Mouse (Mus musculus): ENCODE measurements around the gene Lce1e. TPM values are rescaled to one million over a fixed set of nuclear protein-coding genes. Genes with fewer than 3 reads are reported as not detected.
"Not testable (repeated sequence)": the region's sequence is repeated elsewhere in the genome, so short reads cannot be mapped to it uniquely, and the experiment has no call there.

The Lce1e gene
- not detected in 2 replicates for polyA plus RNA-seq (2015; fragmentation: Nextera tagmentation; extraction: Ambion mirVana)

DNA sequence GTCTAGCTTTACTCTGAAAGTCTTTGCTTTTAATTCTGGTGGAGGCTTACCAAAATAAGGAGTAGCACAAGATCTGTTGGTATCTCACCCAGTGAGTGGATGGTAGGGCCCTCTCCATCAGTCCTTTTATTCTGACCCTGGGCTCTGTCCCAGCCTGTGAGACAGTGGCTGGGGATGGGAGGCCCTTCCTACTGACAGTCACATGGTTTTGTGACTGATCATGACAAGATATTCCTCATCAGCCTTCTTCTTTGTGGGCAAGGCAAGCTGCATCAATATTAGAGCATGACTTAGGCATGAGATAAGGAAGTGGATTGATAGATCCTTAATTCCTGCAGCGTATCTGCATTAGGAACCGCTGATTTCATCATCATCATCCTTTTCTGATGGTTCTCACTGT is at the start of gene Lce1e:
TSS of gene Lce1e (minus strand) at position 101 of the 400 bp plus-strand sequence.
- no peaks in the 10 kb centered on the region for H3K36me3 ChIP-seq
- no peak within 1 kb of the TSS for H3K27ac ChIP-seq (replicated peaks)
- no peak within 1 kb of the TSS for H3K4me2 ChIP-seq
- no peaks in the 10 kb centered on the region for H3K9me3 ChIP-seq
- H3K27me3 ChIP-seq, result no peaks in the 10 kb centered on the region
- ATAC-seq (ENCODE audit: low FRiP score, low read depth), result no peak
- H3K4me3 ChIP-seq, result no peak within 1 kb of the TSS
- WGBS, result 95% methylated on average over 2 of the region's 2 CpGs
- H3K9ac ChIP-seq, result no peak within 1 kb of the TSS
- H3K4me1 ChIP-seq (replicated peaks), result no peaks in the 10 kb centered on the region

DNA sequence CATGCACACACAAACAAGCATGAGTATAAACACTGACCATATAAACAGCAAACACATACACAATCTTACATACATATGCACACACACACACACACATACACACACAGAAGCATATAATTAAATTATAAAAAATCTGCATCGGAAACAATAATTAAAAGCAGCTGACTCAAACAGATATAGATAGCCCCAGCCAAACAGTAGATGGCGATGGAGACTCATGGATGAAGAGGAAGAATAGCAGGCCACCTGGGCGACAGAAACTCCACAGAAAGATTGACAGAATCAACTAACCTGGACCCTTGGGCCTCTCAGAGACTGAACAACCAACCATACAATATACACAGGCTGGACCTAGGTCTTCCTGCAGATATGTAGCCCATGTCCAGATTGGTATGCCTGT is 44.3 kb upstream of the Lce1e start:
- Histone ChIP-seq H3K9me3 (no peaks in the 10 kb centered on the region), H3K4me1 (replicated peaks) (no peaks in the 10 kb centered on the region), H3K4me3 (no peak overlapping the region), H3K36me3 (no peaks in the 10 kb centered on the region), H3K27me3 (no peaks in the 10 kb centered on the region), H3K27ac (replicated peaks) (no peak overlapping the region), H3K4me2 (no peak overlapping the region), H3K9ac (no peak overlapping the region)
- no peak for ATAC-seq (ENCODE audit: low FRiP score, low read depth)
- 47% methylated on average over 3 of the region's 3 CpGs for WGBS

DNA sequence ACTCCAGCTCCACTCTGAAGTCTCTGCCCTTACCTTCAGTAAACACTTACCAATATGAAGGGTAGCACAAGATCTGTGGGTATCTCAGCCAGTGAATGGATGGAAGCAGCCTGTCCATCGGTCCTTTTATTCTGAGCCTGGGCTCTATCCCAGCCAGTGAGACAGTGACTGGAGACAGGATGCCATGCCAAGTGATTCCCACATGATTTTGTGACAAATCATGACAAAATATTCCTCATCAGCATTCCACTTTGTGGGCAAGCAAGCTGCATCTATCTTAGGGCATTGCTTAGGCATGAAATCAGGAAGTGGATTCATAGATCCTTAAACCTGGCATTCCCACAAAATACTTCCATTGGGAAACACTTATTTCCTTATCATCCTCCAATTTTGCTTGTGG is 43.4 kb upstream of the Lce1e start, which contains the start of gene Lce1g:
TSS of gene Lce1g (minus strand) at position 101 of the 400 bp plus-strand sequence.
- Histone ChIP-seq H3K4me3 (no peak within 1 kb of the TSS), H3K9ac (no peak within 1 kb of the TSS), H3K27me3 (no peaks in the 10 kb centered on the region), H3K27ac (replicated peaks) (no peak within 1 kb of the TSS), H3K4me2 (no peak within 1 kb of the TSS), H3K36me3 (no peaks in the 10 kb centered on the region), H3K9me3 (no peaks in the 10 kb centered on the region), H3K4me1 (replicated peaks) (no peaks in the 10 kb centered on the region)
- ATAC-seq (ENCODE audit: low FRiP score, low read depth), result no peak
- 83% methylated on average over 1 of the region's 1 CpGs for WGBS

DNA sequence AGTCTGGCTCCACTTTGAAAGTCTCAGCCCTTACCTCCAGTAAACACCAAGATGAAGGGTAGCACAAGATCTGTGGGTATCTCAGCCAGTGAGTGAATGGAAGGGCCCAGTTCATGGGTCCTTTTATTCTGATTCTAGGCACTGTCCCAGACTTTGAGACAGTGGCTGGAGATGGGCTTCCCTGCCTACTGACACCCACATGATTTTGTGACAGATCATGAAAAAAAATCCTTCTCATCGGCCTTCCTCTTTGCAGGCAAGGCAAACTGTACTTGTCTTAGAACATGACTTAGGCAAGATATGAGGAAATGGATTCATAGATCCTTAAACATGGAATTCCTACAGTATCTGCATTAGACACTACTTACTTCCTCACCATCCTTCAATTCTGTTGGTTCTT is 30.1 kb upstream of the Lce1e start, which contains the start of gene Gm38119:
TSS of gene Gm38119 (minus strand) at position 101 of the 400 bp plus-strand sequence.
- H3K36me3 ChIP-seq, result no peaks in the 10 kb centered on the region
- no peaks in the 10 kb centered on the region for H3K27me3 ChIP-seq
- H3K4me1 ChIP-seq (replicated peaks), result no peaks in the 10 kb centered on the region
- H3K9ac ChIP-seq, result no peak within 1 kb of the TSS
- H3K4me3 ChIP-seq, result no peak within 1 kb of the TSS
- H3K9me3 ChIP-seq, result no peaks in the 10 kb centered on the region
- no peak for ATAC-seq (ENCODE audit: low FRiP score, low read depth)
- no peak within 1 kb of the TSS for H3K27ac ChIP-seq (replicated peaks)
- H3K4me2 ChIP-seq, result no peak within 1 kb of the TSS
- 79% methylated on average over 1 of the region's 1 CpGs for WGBS

DNA sequence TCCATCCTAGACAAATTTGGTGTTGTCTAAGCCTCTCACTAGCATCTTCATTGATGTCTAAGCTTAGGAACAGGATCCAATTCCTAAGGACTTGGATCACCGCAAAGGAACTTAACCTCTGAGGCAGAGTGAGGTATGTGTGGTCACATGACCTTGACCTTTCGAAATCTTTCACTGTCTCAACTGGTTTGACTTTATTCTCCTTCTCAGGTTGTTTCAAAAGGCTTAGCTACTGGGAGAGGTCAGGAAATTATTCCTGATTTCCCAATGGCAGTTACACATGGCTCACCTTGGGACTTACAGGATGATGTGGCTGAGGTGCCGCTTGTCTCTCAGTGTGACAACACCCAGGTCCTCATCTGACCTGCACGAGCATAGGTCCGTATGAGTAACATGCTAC is 13.8 kb upstream of the Lce1e start:
- H3K36me3 ChIP-seq, result no peaks in the 10 kb centered on the region
- ATAC-seq (ENCODE audit: low FRiP score, low read depth), result no peak
- H3K4me2 ChIP-seq, result no peak overlapping the region
- H3K9ac ChIP-seq, result no peak overlapping the region
- no peak overlapping the region for H3K27ac ChIP-seq (replicated peaks)
- H3K4me3 ChIP-seq, result no peak overlapping the region
- H3K9me3 ChIP-seq, result no peaks in the 10 kb centered on the region
- no peaks in the 10 kb centered on the region for H3K4me1 ChIP-seq (replicated peaks)
- no peaks in the 10 kb centered on the region for H3K27me3 ChIP-seq
- WGBS, result 92% methylated on average over 5 of the region's 5 CpGs

DNA sequence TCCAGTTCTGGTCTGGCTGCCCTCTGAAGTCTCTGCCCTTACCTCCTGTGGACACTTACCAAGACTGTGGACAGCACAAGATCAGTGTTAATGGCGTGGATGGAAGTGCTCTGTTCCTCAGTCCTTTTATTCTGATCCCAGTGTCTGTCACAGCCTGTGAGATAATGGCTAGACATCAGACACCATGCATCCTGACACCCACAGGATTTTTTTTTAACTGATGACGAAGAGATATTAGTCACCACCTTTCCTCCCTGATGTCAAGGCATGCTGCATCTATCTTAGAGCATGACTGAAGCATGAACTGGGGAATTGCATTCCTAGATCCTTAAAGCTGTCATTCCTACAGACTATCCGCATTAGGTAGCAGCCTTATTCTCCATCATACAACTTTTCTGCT is 11.4 kb upstream of the Lce1e start, which contains the start of gene Lce1f:
TSS of gene Lce1f (minus strand) at position 101 of the 400 bp plus-strand sequence.
- no peaks in the 10 kb centered on the region for H3K9me3 ChIP-seq
- H3K27me3 ChIP-seq, result no peaks in the 10 kb centered on the region
- 83% methylated on average over 3 of the region's 3 CpGs for WGBS
- no peak within 1 kb of the TSS for H3K9ac ChIP-seq
- H3K4me1 ChIP-seq (replicated peaks), result no peaks in the 10 kb centered on the region
- ATAC-seq (ENCODE audit: low FRiP score, low read depth), result no peak
- no peak within 1 kb of the TSS for H3K4me3 ChIP-seq
- no peak within 1 kb of the TSS for H3K27ac ChIP-seq (replicated peaks)
- H3K4me2 ChIP-seq, result no peak within 1 kb of the TSS
- no peaks in the 10 kb centered on the region for H3K36me3 ChIP-seq

DNA sequence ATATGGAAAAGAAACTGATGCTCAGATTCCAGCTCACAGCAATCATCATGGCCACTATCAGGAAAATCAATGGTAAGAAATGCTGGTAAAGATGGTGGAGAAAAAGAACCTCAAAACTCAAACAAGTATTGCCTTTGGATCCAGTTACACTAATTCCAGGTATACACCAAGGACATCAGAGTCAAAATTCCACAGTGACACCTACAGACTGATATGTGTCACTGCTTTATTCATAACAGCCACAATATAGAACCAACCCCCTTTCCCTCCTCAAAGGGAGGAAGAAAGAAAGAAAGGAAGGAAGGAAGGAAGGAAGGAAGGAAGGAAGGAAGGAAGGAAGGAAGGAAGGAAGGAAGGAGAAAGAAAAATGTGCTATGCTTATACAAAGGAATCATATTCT is 6.2 kb upstream of the Lce1e start:
- H3K4me2 ChIP-seq, result no peak overlapping the region
- no peak overlapping the region for H3K9ac ChIP-seq
- no peak overlapping the region for H3K27ac ChIP-seq (replicated peaks)
- no peak overlapping the region for H3K4me3 ChIP-seq
- no peaks in the 10 kb centered on the region for H3K27me3 ChIP-seq
- no peaks in the 10 kb centered on the region for H3K36me3 ChIP-seq
- ATAC-seq (ENCODE audit: low FRiP score, low read depth), result no peak
- no peaks in the 10 kb centered on the region for H3K4me1 ChIP-seq (replicated peaks)
- no peaks in the 10 kb centered on the region for H3K9me3 ChIP-seq

DNA sequence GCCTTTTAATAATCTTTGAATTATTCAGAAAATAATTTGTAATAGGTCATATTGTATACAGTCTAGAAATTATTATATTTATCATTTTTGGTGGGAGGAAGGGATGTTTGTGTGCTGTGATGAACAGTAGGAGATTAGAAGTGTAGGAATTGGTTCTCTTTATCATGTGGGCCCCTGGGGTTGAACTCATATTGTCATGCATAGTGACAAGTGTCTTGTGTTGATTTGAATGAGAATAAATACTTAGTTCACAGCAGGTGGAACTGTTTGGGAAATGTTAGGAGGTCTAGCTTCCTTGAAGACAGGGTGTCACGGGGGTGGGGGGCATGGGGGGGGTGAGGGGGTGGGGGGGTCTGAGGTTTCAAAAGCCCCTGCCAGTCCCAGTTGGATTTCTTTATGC is 14.3 kb downstream of the Lce1e start:
- ATAC-seq (ENCODE audit: low FRiP score, low read depth), result no peak
- Histone ChIP-seq H3K4me3 (no peak overlapping the region), H3K27me3 (no peaks in the 10 kb centered on the region), H3K4me2 (no peak overlapping the region), H3K9ac (no peak overlapping the region), H3K27ac (replicated peaks) (no peak overlapping the region), H3K36me3 (no peaks in the 10 kb centered on the region), H3K4me1 (replicated peaks) (no peaks in the 10 kb centered on the region), H3K9me3 (no peaks in the 10 kb centered on the region)
- 6% methylated on average over 1 of the region's 1 CpGs for WGBS

DNA sequence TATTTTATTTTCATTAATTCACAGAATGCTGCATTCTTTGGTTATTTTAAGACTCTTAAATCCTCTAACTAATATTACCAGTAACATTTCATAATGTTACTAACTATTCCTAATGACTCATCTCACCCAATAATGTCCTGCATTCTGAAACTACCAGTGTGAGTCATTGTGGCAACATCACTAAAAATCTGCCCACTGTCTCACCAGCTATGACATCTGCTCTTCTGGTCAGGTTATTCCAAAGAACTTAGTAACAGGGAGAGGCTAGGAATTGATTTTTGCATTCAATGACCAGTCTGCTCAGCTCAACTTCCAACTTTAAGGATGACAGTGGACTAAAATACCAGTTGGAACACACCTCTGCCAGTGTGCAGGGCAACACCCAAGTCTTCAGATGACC is 17.2 kb downstream of the Lce1e start:
- no peaks in the 10 kb centered on the region for H3K36me3 ChIP-seq
- no peak for ATAC-seq (ENCODE audit: low FRiP score, low read depth)

DNA sequence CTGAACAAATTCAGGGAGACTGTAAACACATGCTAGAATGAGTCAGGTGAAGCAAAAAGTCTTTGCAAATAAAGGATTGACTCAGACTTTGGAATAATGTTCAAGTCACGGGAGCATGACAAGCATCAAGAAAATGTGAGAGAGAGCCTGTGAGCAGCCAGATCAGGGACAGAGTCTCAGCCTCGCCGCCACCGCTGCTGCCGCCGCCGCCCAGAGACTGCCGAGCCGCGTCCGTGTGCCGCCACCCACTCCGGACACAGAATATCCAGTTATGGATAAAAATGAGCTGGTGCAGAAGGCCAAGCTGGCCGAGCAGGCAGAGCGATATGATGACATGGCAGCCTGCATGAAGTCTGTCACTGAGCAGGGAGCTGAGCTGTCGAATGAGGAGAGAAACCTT is 19.7 kb downstream of the Lce1e start:
- not testable (repeated sequence) for H3K36me3 ChIP-seq; H3K27ac ChIP-seq (replicated peaks); H3K9me3 ChIP-seq; H3K4me3 ChIP-seq; H3K9ac ChIP-seq; H3K4me2 ChIP-seq; H3K4me1 ChIP-seq (replicated peaks); H3K27me3 ChIP-seq; ATAC-seq (ENCODE audit: low FRiP score, low read depth)
- 93% methylated on average over 16 of the region's 16 CpGs for WGBS

More for the DNA sequence above, 17.2 kb downstream of the Lce1e start:
- no peak overlapping the region for H3K27ac ChIP-seq (replicated peaks)
- no peak overlapping the region for H3K4me2 ChIP-seq
- no peaks in the 10 kb centered on the region for H3K27me3 ChIP-seq
- no peak overlapping the region for H3K4me3 ChIP-seq
- H3K9ac ChIP-seq, result no peak overlapping the region
- H3K9me3 ChIP-seq, result no peaks in the 10 kb centered on the region
- no peaks in the 10 kb centered on the region for H3K4me1 ChIP-seq (replicated peaks)

DNA sequence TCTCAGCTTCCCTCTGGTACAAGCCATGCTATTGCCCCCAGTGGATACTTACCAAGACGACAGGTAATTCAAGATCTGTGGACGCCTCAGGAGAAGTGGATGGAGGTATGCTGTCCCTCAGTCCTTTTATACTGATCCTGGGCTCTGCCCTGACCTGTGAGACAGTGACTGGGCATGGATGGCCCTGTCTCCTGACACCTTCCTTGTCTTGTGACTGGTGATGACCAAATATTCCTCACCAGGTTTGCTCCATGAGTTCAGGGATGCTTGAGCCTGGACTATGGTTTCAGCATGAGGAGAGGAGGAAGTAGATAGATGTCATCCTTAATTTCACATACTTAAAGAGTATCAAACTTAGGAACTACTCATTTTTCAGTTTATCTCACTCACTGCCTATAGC is 21.8 kb downstream of the Lce1e start, which contains the start of gene Lce1d:
TSS of gene Lce1d (minus strand) at position 101 of the 400 bp plus-strand sequence.
- no peak within 1 kb of the TSS for H3K4me2 ChIP-seq
- no peaks in the 10 kb centered on the region for H3K4me1 ChIP-seq (replicated peaks)
- no peak within 1 kb of the TSS for H3K27ac ChIP-seq (replicated peaks)
- no peaks in the 10 kb centered on the region for H3K36me3 ChIP-seq
- ATAC-seq (ENCODE audit: low FRiP score, low read depth), result no peak
- H3K9me3 ChIP-seq, result no peaks in the 10 kb centered on the region
- no peak within 1 kb of the TSS for H3K4me3 ChIP-seq
- 74% methylated on average over 2 of the region's 2 CpGs for WGBS
- H3K27me3 ChIP-seq, result no peaks in the 10 kb centered on the region
- no peak within 1 kb of the TSS for H3K9ac ChIP-seq

DNA sequence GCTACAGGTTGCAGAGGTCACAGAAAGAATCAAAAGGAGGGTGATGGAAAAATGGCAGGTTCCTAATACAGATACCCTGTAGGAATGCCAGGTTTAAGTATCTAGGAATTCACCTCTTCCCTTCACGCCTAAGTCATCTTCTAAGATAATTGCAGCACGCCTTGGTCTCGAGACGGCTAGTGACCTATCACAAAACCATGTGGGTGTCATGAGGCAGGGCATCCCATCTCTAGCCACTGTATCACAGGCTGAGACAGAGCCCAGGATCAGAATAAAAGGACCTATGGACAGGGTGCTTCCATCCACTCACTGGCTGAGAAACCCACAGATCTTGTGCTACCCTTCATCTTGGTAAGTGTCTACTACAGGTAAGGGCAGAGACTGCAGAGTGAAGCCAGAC is 29.9 kb downstream of the Lce1e start, which contains the start of gene Lce1c:
TSS of gene Lce1c (plus strand) at position 301 of the 400 bp plus-strand sequence.
- H3K9me3 ChIP-seq, result no peaks in the 10 kb centered on the region
- no peak within 1 kb of the TSS for H3K9ac ChIP-seq
- H3K36me3 ChIP-seq, result no peaks in the 10 kb centered on the region
- H3K27me3 ChIP-seq, result no peaks in the 10 kb centered on the region
- no peak for ATAC-seq (ENCODE audit: low FRiP score, low read depth)
- no peak within 1 kb of the TSS for H3K4me2 ChIP-seq
- WGBS, result 97% methylated on average over 4 of the region's 4 CpGs
- H3K4me3 ChIP-seq, result no peak within 1 kb of the TSS
- H3K27ac ChIP-seq (replicated peaks), result no peak within 1 kb of the TSS
- no peaks in the 10 kb centered on the region for H3K4me1 ChIP-seq (replicated peaks)

DNA sequence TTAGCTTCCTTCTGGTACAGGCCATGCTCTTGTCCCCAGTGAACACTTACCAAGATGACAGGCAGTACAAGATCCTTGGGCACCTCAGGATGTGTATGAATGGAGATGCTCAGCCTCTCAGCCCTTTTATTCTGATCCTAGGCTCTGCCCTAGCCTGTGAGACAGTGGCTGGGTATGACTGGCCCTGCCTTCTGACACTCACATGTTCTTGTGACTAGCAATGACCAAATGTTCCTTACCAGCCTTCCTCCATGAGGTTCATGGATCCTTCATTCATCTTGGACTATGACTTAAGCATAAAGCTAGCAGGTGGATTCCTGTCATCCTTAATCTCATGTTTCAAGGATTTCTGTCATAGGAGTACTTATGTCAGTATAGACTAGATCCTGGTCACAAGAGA is 38.7 kb downstream of the Lce1e start, which contains the start of gene Lce1a2:
TSS of gene Lce1a2 (minus strand) at position 101 of the 400 bp plus-strand sequence.
- Histone ChIP-seq H3K36me3 (no peaks in the 10 kb centered on the region), H3K27ac (replicated peaks) (no peak within 1 kb of the TSS), H3K27me3 (no peaks in the 10 kb centered on the region), H3K9ac (no peak within 1 kb of the TSS), H3K4me3 (no peak within 1 kb of the TSS), H3K4me2 (no peak within 1 kb of the TSS), H3K4me1 (replicated peaks) (no peaks in the 10 kb centered on the region), H3K9me3 (no peaks in the 10 kb centered on the region)
- no peak for ATAC-seq (ENCODE audit: low FRiP score, low read depth)
